In genomic region chr3:100685087-100685762, GRCm38 (mm10) we compare ENCODE assay signal across 8 mouse cellular contexts. TPM values are rescaled to one million over a fixed set of nuclear protein-coding genes. Genes with fewer than 3 reads are reported as not detected.
A peak's percentile ranks its signal among the peaks of the same experiment; 100 is the strongest.
DNase-seq lines count a peak whose midpoint lies in the region; ATAC-seq and TF ChIP-seq lines count a peak whose summit lies in the region.

Gene Man1a2, minus strand, starts transcription at chr3:100685503.

- 0 out of 4 replicates have a peak, but pooled peaks cover 0 to 1% of the 10 kb centered on the region in 2 experiments for H3K27me3 ChIP-seq in MEL (ENCODE audit: control insufficient read depth in 1 of 2, insufficient read depth in 2 of 2, low read length in 2 of 2)
- no peaks in the 10 kb centered on the region for H3K27me3 ChIP-seq in forebrain, postnatal 0 days (ENCODE audit: insufficient read depth, low read length)

- H3K36me3 ChIP-seq in MEL (ENCODE audit: control insufficient read depth in 1 of 2, insufficient read depth in 2 of 2, low read length in 2 of 2): peaks cover 0 to 15% of the 10 kb centered on the region in 2 experiments; a peak in 2 of 4 replicates
- no peaks in the 10 kb centered on the region for H3K36me3 ChIP-seq in forebrain, postnatal 0 days (ENCODE audit: insufficient read depth)

- 1% methylated on average over 73 of the region's 92 CpGs for WGBS in forebrain, postnatal 0 days

- TF ChIP-seq EP300 in MEL (IDR thresholded peaks at IDR 0.05; ENCODE audit: low read depth in 1 of 2, low read length in 2 of 2): no peak

- peaks cover 40% of the 10 kb centered on the region for H3K79me2 ChIP-seq in MEL (ENCODE audit: control insufficient read depth, insufficient read depth, low read length, poor library complexity)

- H3K9me3 ChIP-seq in MEL (replicated peaks; ENCODE audit: insufficient read depth, low read length): no peaks in the 10 kb centered on the region
- no peaks in the 10 kb centered on the region for H3K9me3 ChIP-seq in forebrain, postnatal 0 days (ENCODE audit: low read length)

- peak within 1 kb of the TSS; percentile 92 for H3K9ac ChIP-seq in MEL (ENCODE audit: control insufficient read depth, low read depth, low read length, poor library complexity, severe bottlenecking)
- peak within 1 kb of the TSS; percentile 84 for H3K9ac ChIP-seq in forebrain, postnatal 0 days

- TF ChIP-seq CTCF in MEL (IDR thresholded peaks at IDR 0.05 in 2 of 3, conservative IDR thresholded peaks at IDR 0.05 in 1 of 3; ENCODE audit: control insufficient read depth in 1 of 3, insufficient read depth in 1 of 3, low read depth in 2 of 3, low read length in 3 of 3, poor library complexity in 1 of 3, severe bottlenecking in 1 of 3): no peak
- TF ChIP-seq CTCF in forebrain, postnatal 0 days (IDR thresholded peaks at IDR 0.05; ENCODE audit: low read depth): peak; percentile 8; the same call in 1 of the 2 replicates

- ATAC-seq in forebrain, postnatal 0 days: peak; percentile 89

- no peak for TF ChIP-seq RAD21 in MEL (IDR thresholded peaks at IDR 0.05; ENCODE audit: low read depth, low read length)

- H3K27ac ChIP-seq in MEL (ENCODE audit: control insufficient read depth, low read depth, low read length): peak within 1 kb of the TSS; percentile 68
- H3K27ac ChIP-seq in forebrain, postnatal 0 days (ENCODE audit: low read depth, low read length): peak within 1 kb of the TSS; percentile 97

- peak within 1 kb of the TSS; percentile 86 to 97 for H3K4me3 ChIP-seq in MEL (ENCODE audit: control insufficient read depth in 1 of 2, insufficient read depth in 1 of 2, low read depth in 2 of 2, low read length in 2 of 2)
- peak within 1 kb of the TSS; percentile 89 for H3K4me3 ChIP-seq in forebrain, postnatal 0 days (ENCODE audit: low read depth, low read length)

- peak within 1 kb of the TSS; percentile 83 for H3K4me2 ChIP-seq in forebrain, postnatal 0 days (ENCODE audit: low read depth)

- DNase-seq in MEL (ENCODE audit: low read depth, low spot score): peak; percentile 89
- peak; percentile 87 to 88 for DNase-seq in cerebellum, adult 18-20 months
- DNase-seq in forebrain, postnatal 0 days: peak; percentile 84
- peak; percentile 88 for DNase-seq in heart, postnatal 4 days
- DNase-seq in layer of hippocampus, postnatal 10 days (ENCODE audit: low spot score in 2 of 2): peak; percentile 80 to 87
- DNase-seq in lung, postnatal 10 days: peak; percentile 92
- peak; percentile 76 for DNase-seq in ovary, postnatal 14 days (ENCODE audit: low spot score)
- DNase-seq in thymus, postnatal 14 days: peak; percentile 95

- peaks cover 11 to 12% of the 10 kb centered on the region in 2 experiments for H3K4me1 ChIP-seq in MEL (ENCODE audit: control insufficient read depth in 1 of 2, insufficient read depth in 2 of 2, low read length in 2 of 2)
- H3K4me1 ChIP-seq in forebrain, postnatal 0 days (ENCODE audit: insufficient read depth): peaks cover 23% of the 10 kb centered on the region

- peak; percentile 95 to 98 for TF ChIP-seq POLR2A in MEL (IDR thresholded peaks at IDR 0.05; ENCODE audit: control insufficient read depth in 1 of 2, insufficient read depth in 1 of 2, low read depth in 1 of 2, low read length in 2 of 2, poor library complexity in 1 of 2)

TF ChIP-seq in MEL, 35 proteins besides CTCF, POLR2A, EP300 and RAD21:
- TF ChIP-seq SIN3A (IDR thresholded peaks at IDR 0.05; ENCODE audit: low read length) (peak; percentile 79), USF1 (IDR thresholded peaks at IDR 0.05; ENCODE audit: low read depth, low read length) (no peak), GABPA (IDR thresholded peaks at IDR 0.05; ENCODE audit: low read depth, low read length) (no peak), POLR2AphosphoS2 (IDR thresholded peaks at IDR 0.05; ENCODE audit: low read length) (peak; percentile 86), MAZ (IDR thresholded peaks at IDR 0.05; ENCODE audit: low read depth, low read length) (0 out of 2 replicates have a peak, but pooled peaks have one; percentile 76), ZMIZ1 (IDR thresholded peaks at IDR 0.05; ENCODE audit: low read depth, low read length) (peak; percentile 89), POLR2AphosphoS5 (IDR thresholded peaks at IDR 0.05; ENCODE audit: borderline replicate concordance, low read depth, low read length) (0 out of 2 replicates have a peak, but pooled peaks have one; percentile 22), KAT2A (conservative IDR thresholded peaks at IDR 0.05; ENCODE audit: low read depth, low read length) (no peak; the same call in 1 of the 2 replicates), TCF12 (IDR thresholded peaks at IDR 0.05; ENCODE audit: low read depth, low read length) (no peak), GATA1 (IDR thresholded peaks at IDR 0.05; ENCODE audit: low read depth, low read length) (no peak), CHD1 (IDR thresholded peaks at IDR 0.05; ENCODE audit: low read depth, low read length) (no peak), HCFC1 (IDR thresholded peaks at IDR 0.05; ENCODE audit: low read depth, low read length) (peak; percentile 67), ZNF384 (IDR thresholded peaks at IDR 0.05; ENCODE audit: low read depth, low read length) (no peak), ELF1 (IDR thresholded peaks at IDR 0.05; ENCODE audit: low read depth, low read length) (0 out of 2 replicates have a peak, but pooled peaks have one; percentile 60), TAL1 (IDR thresholded peaks at IDR 0.05; ENCODE audit: low read length) (no peak), ZKSCAN1 (IDR thresholded peaks at IDR 0.05; ENCODE audit: low read depth, low read length) (no peak), SMC3 (IDR thresholded peaks at IDR 0.05; ENCODE audit: low read depth, low read length) (no peak), JUND (IDR thresholded peaks at IDR 0.05; ENCODE audit: low read depth, low read length) (no peak), ZC3H11A (IDR thresholded peaks at IDR 0.05; ENCODE audit: low read depth, low read length) (no peak), CHD2 (IDR thresholded peaks at IDR 0.05; ENCODE audit: low read length) (no peak), MEF2A (IDR thresholded peaks at IDR 0.05; ENCODE audit: extremely low read depth, insufficient replicate concordance, low read depth, low read length, poor library complexity, severe bottlenecking) (no peak), MYC (IDR thresholded peaks at IDR 0.05; ENCODE audit: low read depth, low read length) (no peak), NRF1 (IDR thresholded peaks at IDR 0.05; ENCODE audit: insufficient read depth, low read depth, low read length, poor library complexity, severe bottlenecking) (peak; percentile 31; the same call in 1 of the 2 replicates), MXI1 (IDR thresholded peaks at IDR 0.05; ENCODE audit: low read depth, low read length) (peak; percentile 74), TBP (IDR thresholded peaks at IDR 0.05; ENCODE audit: low read depth, low read length) (no peak), USF2 (IDR thresholded peaks at IDR 0.05; ENCODE audit: borderline replicate concordance in 1 of 2, insufficient read depth in 1 of 2, low read depth in 1 of 2, low read length in 2 of 2) (no peak), MAFK (IDR thresholded peaks at IDR 0.05; ENCODE audit: borderline replicate concordance, low read depth, low read length) (no peak), MAX (IDR thresholded peaks at IDR 0.05; ENCODE audit: low read length) (no peak; the same call in 1 of the 2 replicates), RCOR1 (IDR thresholded peaks at IDR 0.05; ENCODE audit: low read depth, low read length) (no peak), ETS1 (IDR thresholded peaks at IDR 0.05; ENCODE audit: low read depth, low read length) (peak; percentile 14; the same call in 1 of the 2 replicates), NELFE (IDR thresholded peaks at IDR 0.05; ENCODE audit: low read depth, low read length) (peak; percentile 97), MYB (IDR thresholded peaks at IDR 0.05; ENCODE audit: low read depth, low read length) (no peak), E2F4 (IDR thresholded peaks at IDR 0.05; ENCODE audit: borderline replicate concordance, low read depth, low read length) (no peak), BHLHE40 (IDR thresholded peaks at IDR 0.05; ENCODE audit: borderline replicate concordance, low read depth, low read length) (no peak), UBTF (IDR thresholded peaks at IDR 0.05; ENCODE audit: borderline replicate concordance, insufficient read depth, low read depth, low read length) (0 out of 2 replicates have a peak, but pooled peaks have one; percentile 13)

RNA-seq across cellular contexts. Expression of gene Man1a2, which starts in this region (rescaled TPM):
- 33.2 and 33.3 TPM in 2 replicates for total RNA-seq in MEL (2012; rRNA removed)
- 100 to 1,000 TPM in 1 of 2 experiments, 10 to 100 TPM in 1; 27.1 to 261 TPM for polyA plus RNA-seq in MEL (2012; ENCODE audit: insufficient read depth in 1 of 2, insufficient read length in 2 of 2, low read depth in 1 of 2, low replicate concordance in 2 of 2, missing spikeins in 1 of 2)
- 39.8 and 48.2 TPM in 2 replicates for total RNA-seq in forebrain, postnatal 0 days (2014; rRNA removed)
- 45.2 and 54.3 TPM in 2 replicates for polyA plus RNA-seq in forebrain, postnatal 0 days (2015; fragmentation: Nextera tagmentation; extraction: Ambion mirVana)
- total RNA-seq in heart, postnatal 4 days (2021): 10 to 100 TPM; 78.7 to 82.8 TPM
- total RNA-seq in layer of hippocampus, postnatal 10 days (2021): 100 to 1,000 TPM; 113 to 146 TPM

Comparison
In these comparisons a context has a peak if more than half of its experiments do, and no peak if none do; other contexts are left out.
1. Peak in every context shown above with its lines: DNase-seq, ATAC-seq, H3K4me3 ChIP-seq and H3K27ac ChIP-seq.